Mouse (Mus musculus) intestine, embryonic 16.5 days (tissue): ENCODE measurements around the gene Pfdn6. TPM values are rescaled to one million over a fixed set of nuclear protein-coding genes. Genes with fewer than 3 reads are reported as not detected.
"Not testable (repeated sequence)": the region's sequence is repeated elsewhere in the genome, so short reads cannot be mapped to it uniquely, and the experiment has no call there.

ENCODE experiments used
- ATAC-seq: fragments of 200-750 bp; cut with Nextera tagmentation; 2 replicates; pipeline ENCODE4 v1.8.0; 2017; ENCODE audit warnings: moderate TSS enrichment, moderate library complexity
- H3K27ac ChIP-seq: fragments of 300-500 bp; sonication (generic); 2 replicates; pipeline ENCODE4 v1.5.1; 2014; ENCODE audit warnings: mild to moderate bottlenecking, low read length
- H3K27me3 ChIP-seq: fragments of 300-500 bp; sonication (generic); replicated peaks from 2 replicates; pipeline ENCODE4 v1.6.1; 2014; ENCODE audit warnings: low read length, control low read depth, mixed read lengths; ENCODE audit not compliant: control insufficient read depth, insufficient read depth
- H3K36me3 ChIP-seq: fragments of 300-500 bp; sonication (generic); 2 replicates; pipeline ENCODE4 v1.6.1; 2014; ENCODE audit warnings: low read length, control low read depth; ENCODE audit not compliant: control insufficient read depth, insufficient read depth
- H3K4me1 ChIP-seq: fragments of 300-500 bp; sonication (generic); 2 replicates; pipeline ENCODE4 v1.6.1; 2014; ENCODE audit warnings: low read length, control low read depth, mixed read lengths; ENCODE audit not compliant: control insufficient read depth, insufficient read depth
- H3K4me2 ChIP-seq: fragments of 300-500 bp; sonication (generic); 2 replicates; pipeline ENCODE4 v1.6.1; 2014; ENCODE audit warnings: low read depth, low read length, control low read depth
- H3K4me3 ChIP-seq: fragments of 300-500 bp; sonication (generic); 2 replicates; pipeline ENCODE4 v1.5.1; 2014; ENCODE audit warnings: mild to moderate bottlenecking, low read length
- H3K9ac ChIP-seq: fragments of 300-500 bp; sonication (generic); 2 replicates; pipeline ENCODE4 v1.6.1; 2014; ENCODE audit warnings: low read depth, low read length
- H3K9me3 ChIP-seq: fragments of 300-500 bp; sonication (generic); 2 replicates; pipeline ENCODE4 v1.6.1; 2016; ENCODE audit warnings: low read length, control low read depth; ENCODE audit not compliant: control insufficient read depth
- WGBS: fragments of 180-500 bp; shearing (Covaris S2); extraction: QIAGEN DNeasy Blood & Tissue Kit; methylation state at CpG from one replicate; pipeline ENCODE4 v1.1.7; 2014; 5-methylcytosine and 5-hydroxymethylcytosine counted together
- polyA plus RNA-seq: library from polyadenylated mRNA; unstranded; fragments of >200 nt; fragmentation: Nextera tagmentation; extraction: Ambion mirVana; gene quantifications from 2 replicates; pipeline ENCODE4 v1.2.1, GENCODE M21; 2015

Gene Pfdn6
- polyA plus RNA-seq, 1 experiment from 2014 or later: 167 TPM

GRCm38 (mm10) chr17:33913264-33913663, 26.9 kb downstream of the Pfdn6 start:
- H3K36me3 ChIP-seq: peaks cover 29% of the 10 kb centered on the region
- H3K27ac ChIP-seq: no peak overlapping the region
- peaks cover 22% of the 10 kb centered on the region for H3K4me1 ChIP-seq
- no peaks in the 10 kb centered on the region for H3K27me3 ChIP-seq
- 89% methylated on average over 10 of the region's 10 CpGs for WGBS
- no peak overlapping the region for H3K9ac ChIP-seq
- no peaks in the 10 kb centered on the region for H3K9me3 ChIP-seq
- no peak for ATAC-seq
- no peak overlapping the region for H3K4me3 ChIP-seq
- H3K4me2 ChIP-seq: no peak overlapping the region

DNA sequence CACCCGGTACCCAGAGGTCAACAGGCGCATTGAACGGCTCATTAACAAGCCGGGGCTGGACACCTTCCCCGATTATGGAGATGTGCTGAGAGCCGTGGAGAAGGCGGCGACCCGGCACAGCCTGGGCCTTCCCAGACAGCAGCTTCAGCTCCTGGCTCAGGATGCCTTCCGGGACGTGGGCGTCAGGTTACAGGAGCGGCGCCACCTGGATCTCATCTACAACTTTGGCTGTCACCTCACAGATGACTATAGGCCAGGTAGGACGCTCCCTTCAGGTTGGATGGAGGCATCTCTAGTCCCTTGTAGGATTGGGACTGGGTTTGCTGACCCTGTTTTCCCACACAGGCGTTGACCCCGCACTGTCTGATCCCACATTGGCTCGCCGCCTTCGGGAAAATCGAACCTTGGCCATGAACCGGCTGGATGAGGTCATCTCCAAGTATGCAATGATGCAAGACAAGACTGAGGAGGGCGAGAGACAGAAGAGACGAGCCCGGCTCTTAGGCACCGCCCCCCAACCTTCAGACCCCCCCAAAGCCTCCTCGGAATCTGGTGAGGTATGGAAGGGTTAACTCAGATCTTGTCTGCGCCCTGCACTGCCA, 28.2 kb downstream of the Pfdn6 start:
- peaks cover 20% of the 10 kb centered on the region for H3K4me1 ChIP-seq
- no peak for ATAC-seq
- H3K9ac ChIP-seq: no peak overlapping the region
- no peak overlapping the region for H3K27ac ChIP-seq
- peaks cover 23% of the 10 kb centered on the region for H3K36me3 ChIP-seq
- no peak overlapping the region for H3K4me2 ChIP-seq
- H3K9me3 ChIP-seq: no peaks in the 10 kb centered on the region
- no peak overlapping the region for H3K4me3 ChIP-seq
- WGBS: 90% methylated on average over 28 of the region's 28 CpGs
- no peaks in the 10 kb centered on the region for H3K27me3 ChIP-seq

DNA sequence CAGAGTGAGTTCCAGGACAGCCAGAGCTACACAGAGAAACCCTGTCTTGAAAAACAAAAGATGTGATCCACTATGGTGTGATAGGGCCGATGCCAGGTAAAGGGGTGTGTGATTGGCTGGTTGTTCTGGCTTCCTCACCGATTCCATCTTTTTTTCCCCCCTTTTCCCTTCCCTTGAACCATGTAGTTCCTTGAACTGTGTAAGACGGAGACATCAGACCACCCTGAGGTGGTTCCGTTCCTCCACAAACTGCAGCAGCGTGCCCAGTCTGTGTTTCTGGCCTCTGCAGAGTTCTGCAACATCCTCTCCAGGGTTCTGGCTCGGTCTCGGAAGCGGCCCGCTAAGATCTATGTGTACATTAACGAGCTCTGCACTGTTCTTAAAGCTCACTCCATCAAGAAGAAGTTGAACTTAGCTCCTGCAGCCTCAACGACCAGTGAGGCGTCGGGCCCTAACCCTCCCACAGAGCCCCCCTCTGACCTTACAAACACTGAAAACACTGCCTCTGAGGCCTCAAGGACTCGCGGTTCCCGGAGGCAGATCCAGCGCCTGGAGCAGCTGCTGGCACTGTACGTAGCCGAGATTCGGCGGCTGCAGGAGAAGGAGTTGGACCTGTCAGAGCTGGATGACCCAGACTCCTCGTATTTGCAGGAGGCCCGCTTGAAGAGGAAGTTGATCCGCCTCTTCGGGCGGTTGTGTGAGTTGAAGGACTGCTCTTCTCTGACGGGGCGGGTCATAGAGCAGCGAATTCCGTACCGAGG, 28.9 kb downstream of the Pfdn6 start:
- peaks cover 23% of the 10 kb centered on the region for H3K36me3 ChIP-seq
- no peaks in the 10 kb centered on the region for H3K27me3 ChIP-seq
- peaks cover 16% of the 10 kb centered on the region for H3K4me1 ChIP-seq
- no peak overlapping the region for H3K27ac ChIP-seq
- H3K4me3 ChIP-seq: no peak overlapping the region
- H3K9me3 ChIP-seq: no peaks in the 10 kb centered on the region
- 90% methylated on average over 31 of the region's 31 CpGs for WGBS
- ATAC-seq: no peak
- no peak overlapping the region for H3K9ac ChIP-seq
- no peak overlapping the region for H3K4me2 ChIP-seq

- Histone ChIP-seq H3K4me2 (peak overlapping the region; percentile 65), H3K9me3 (no peaks in the 10 kb centered on the region), H3K27me3 (no peaks in the 10 kb centered on the region), H3K27ac (peak overlapping the region; percentile 96), H3K36me3 (peaks cover 23% of the 10 kb centered on the region), H3K4me1 (peaks cover 16% of the 10 kb centered on the region), H3K9ac (peak overlapping the region; percentile 99), H3K4me3 (peak overlapping the region; percentile 91)
- 45% methylated on average over 11 of the region's 11 CpGs for WGBS
- no peak for ATAC-seq
These were observed 29.6 kb downstream of the Pfdn6 start for GRCm38 (mm10) chr17:33910346-33911051.

DNA sequence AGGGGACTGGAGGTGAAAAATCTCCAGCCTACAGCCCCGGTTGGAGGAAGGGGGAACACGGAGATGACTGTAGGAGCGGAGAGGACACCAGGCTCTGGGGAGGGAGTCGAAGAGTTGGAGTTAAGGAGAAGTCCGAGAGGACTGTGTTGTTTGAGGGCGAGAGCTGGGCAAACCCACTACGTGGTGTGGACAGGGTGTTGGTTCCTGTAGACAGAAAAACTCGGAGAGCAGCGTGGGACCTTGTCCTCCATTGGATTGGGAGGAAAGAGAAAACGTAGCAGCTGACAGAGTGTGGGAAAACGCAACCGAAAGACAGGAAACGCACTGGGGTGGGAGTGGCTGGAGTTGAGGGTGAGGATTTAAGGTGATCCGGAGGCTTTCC, 30.3 kb downstream of the Pfdn6 start:
- Histone ChIP-seq H3K4me2 (peak overlapping the region; percentile 65), H3K9me3 (no peaks in the 10 kb centered on the region), H3K9ac (peak overlapping the region; percentile 99), H3K4me3 (peak overlapping the region; percentile 91), H3K4me1 (peaks cover 10% of the 10 kb centered on the region), H3K27me3 (no peaks in the 10 kb centered on the region), H3K27ac (peak overlapping the region; percentile 96), H3K36me3 (peaks cover 23% of the 10 kb centered on the region)
- ATAC-seq: peak; percentile 8
- WGBS: under 1% methylated on average over 14 of the region's 14 CpGs

GRCm38 (mm10) chr17:33909077-33909868, 30.9 kb downstream of the Pfdn6 start, which contains the start of gene Daxx:
TSS of gene Daxx (plus strand) at chr17:33909414.
- H3K27me3 ChIP-seq: no peaks in the 10 kb centered on the region
- peak within 1 kb of the TSS; percentile 95 for H3K4me2 ChIP-seq
- peak within 1 kb of the TSS; percentile 99 for H3K9ac ChIP-seq
- peak within 1 kb of the TSS; percentile 96 for H3K27ac ChIP-seq
- H3K4me1 ChIP-seq: peaks cover 9% of the 10 kb centered on the region; the same call in 1 of the 2 replicates
- H3K9me3 ChIP-seq: no peaks in the 10 kb centered on the region
- peaks cover 21% of the 10 kb centered on the region for H3K36me3 ChIP-seq
- under 1% methylated on average over 68 of the region's 68 CpGs for WGBS
- ATAC-seq: peak; percentile 97
- peak within 1 kb of the TSS; percentile 91 for H3K4me3 ChIP-seq

DNA sequence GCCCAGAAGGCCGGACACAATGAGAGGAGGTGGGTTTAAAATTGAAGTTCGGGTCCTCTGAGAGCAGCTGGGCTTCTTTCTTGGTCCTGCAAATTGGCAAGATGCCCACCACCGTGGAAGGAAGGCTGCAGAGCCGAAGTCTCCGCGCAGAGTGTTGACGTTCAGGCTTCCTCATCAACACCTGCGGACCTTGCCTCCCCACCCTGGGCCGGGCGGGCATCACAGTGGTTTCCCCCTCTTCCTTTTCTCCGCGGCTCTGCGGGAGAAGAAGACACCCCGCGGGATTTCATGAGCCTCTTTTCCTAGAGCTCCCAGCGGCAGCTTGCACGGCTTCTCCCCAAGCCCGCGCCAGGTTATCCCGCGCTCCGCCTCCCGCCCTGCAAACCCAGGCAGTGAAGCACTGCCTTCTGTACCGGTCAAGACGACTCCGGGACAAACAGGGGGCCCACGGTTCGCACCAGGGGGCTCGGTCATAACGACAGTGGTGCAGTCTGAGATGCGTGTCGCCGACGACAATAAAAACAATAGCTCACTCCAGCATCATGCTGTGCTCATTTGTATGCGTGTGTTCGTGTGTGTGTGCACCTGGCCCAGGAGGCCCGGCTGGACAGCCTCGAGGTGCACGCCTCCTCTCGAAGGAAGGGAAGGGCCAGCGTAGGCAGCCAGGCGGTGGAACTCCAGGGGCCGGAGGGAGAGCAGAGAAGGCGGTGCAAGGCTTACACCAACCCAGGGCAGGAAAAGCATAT, 31.6 kb downstream of the Pfdn6 start:
- peak overlapping the region; percentile 99 for H3K9ac ChIP-seq
- peak overlapping the region; percentile 95 for H3K27ac ChIP-seq
- WGBS: under 1% methylated on average over 41 of the region's 44 CpGs
- H3K36me3 ChIP-seq: peaks cover 14% of the 10 kb centered on the region
- peaks cover 9% of the 10 kb centered on the region; the same call in 1 of the 2 replicates for H3K4me1 ChIP-seq
- peak; percentile 70 for ATAC-seq
- no peaks in the 10 kb centered on the region for H3K27me3 ChIP-seq
- peak overlapping the region; percentile 95 for H3K4me2 ChIP-seq
- H3K4me3 ChIP-seq: peak overlapping the region; percentile 91
- H3K9me3 ChIP-seq: no peaks in the 10 kb centered on the region

DNA sequence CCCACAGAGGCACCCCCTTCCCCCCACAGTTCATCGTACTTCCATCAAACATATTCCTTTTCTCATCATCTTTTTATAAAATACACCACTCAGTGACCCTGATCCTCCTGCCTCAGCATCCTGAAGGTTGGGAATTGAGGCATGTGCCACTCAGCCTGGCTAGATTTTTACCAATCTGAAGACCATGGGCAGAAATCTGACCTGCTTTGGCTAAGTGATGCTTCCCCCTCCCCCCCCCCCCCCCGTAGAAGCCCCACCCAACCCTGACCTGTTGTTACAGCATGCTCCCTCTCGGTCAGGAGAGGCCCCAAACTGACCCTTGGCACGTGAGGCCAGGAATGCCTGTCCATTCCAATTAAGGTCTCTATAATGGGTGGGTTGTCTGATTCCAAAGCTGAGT, 35.3 kb downstream of the Pfdn6 start, which contains the start of gene Platr17:
TSS of gene Platr17 (plus strand) at position 301 of the 400 bp plus-strand sequence.
- not testable (repeated sequence) for H3K4me1 ChIP-seq, H3K4me2 ChIP-seq, H3K9ac ChIP-seq, H3K9me3 ChIP-seq, H3K27me3 ChIP-seq, H3K36me3 ChIP-seq, H3K4me3 ChIP-seq, H3K27ac ChIP-seq, ATAC-seq
- 33% methylated on average over 4 of the region's 4 CpGs for WGBS
